Mouse (Mus musculus) stomach, postnatal 0 days (tissue): ENCODE measurements at regions not wholly inside any gene's neighbourhood (a gene's known extent, or its start where the extent isn't known, plus 50 kb on each side); places are given as distances from the start of the nearest gene placed in this dataset.

Experiments used
- CTCF ChIP-seq: IDR thresholded peaks from 2 replicates; pipeline ENCODE4 v1.5.1; 2016; ENCODE audit warnings: antibody characterized with exemption, low read depth, mild to moderate bottlenecking, moderate library complexity
- EP300 ChIP-seq: optimal IDR thresholded peaks from 2 replicates; pipeline ENCODE3; 2016; ENCODE audit warnings: antibody characterized with exemption

GRCm38 (mm10) chr13:37149066-37149781, 99.2 kb upstream of the F13a1 start:
- TF ChIP-seq CTCF (no peak), EP300 (no peak)
